Mouse (Mus musculus) MEL (cell line): ENCODE measurements around the gene Gm49711. TPM values are rescaled to one million over a fixed set of nuclear protein-coding genes. Genes with fewer than 3 reads are reported as not detected.
A peak's percentile ranks its signal among the peaks of the same experiment; 100 is the strongest.

Experiments
- DNase-seq: peaks from one replicate; pipeline ENCODE4 v3.0.0; 2011; ENCODE audit warnings: low read depth, low spot score
- H3K27ac ChIP-seq: 2 replicates; pipeline ENCODE4 v1.5.1; 2012; ENCODE audit warnings: low read depth, mild to moderate bottlenecking, control low read depth, low read length, moderate library complexity; ENCODE audit not compliant: control insufficient read depth
- H3K27me3 ChIP-seq, 2 experiments: fragments of 150-350 bp in 1 of 2; sonication (generic) in 1 of 2; 2 replicates each; pipeline ENCODE4 v1.6.1; 2012; ENCODE audit warnings: low read length in 2 of 2, mild to moderate bottlenecking in 2 of 2, improper control_type of control experiment in 1 of 2, moderate library complexity in 1 of 2; ENCODE audit not compliant: insufficient read depth in 2 of 2, control insufficient read depth in 1 of 2
- H3K36me3 ChIP-seq, 2 experiments: 2 replicates each; pipeline ENCODE4 v1.6.1; 2012 to 2014; ENCODE audit warnings: low read length in 2 of 2, improper control_type of control experiment in 1 of 2, inconsistent platforms in 1 of 2, mild to moderate bottlenecking in 1 of 2; ENCODE audit not compliant: insufficient read depth in 2 of 2, control insufficient read depth in 1 of 2
- H3K4me1 ChIP-seq, 2 experiments: fragments of 150-350 bp in 1 of 2; sonication (generic) in 1 of 2; 2 replicates each; pipeline ENCODE4 v1.6.1; 2012; ENCODE audit warnings: low read length in 2 of 2, improper control_type of control experiment in 1 of 2, mild to moderate bottlenecking in 1 of 2; ENCODE audit not compliant: insufficient read depth in 2 of 2, control insufficient read depth in 1 of 2
- H3K4me3 ChIP-seq, 2 experiments: fragments of 150-350 bp in 1 of 2; sonication (generic) in 1 of 2; 2 replicates each; pipeline ENCODE4 v1.5.1; 2012; ENCODE audit warnings: low read depth in 2 of 2, low read length in 2 of 2, mild to moderate bottlenecking in 2 of 2, moderate library complexity in 2 of 2, control low read depth in 1 of 2, improper control_type of control experiment in 1 of 2; ENCODE audit not compliant: control insufficient read depth in 1 of 2, insufficient read depth in 1 of 2
- H3K79me2 ChIP-seq: 2 replicates; pipeline ENCODE4 v1.6.1; 2012; ENCODE audit warnings: mild to moderate bottlenecking, low read length, moderate library complexity; ENCODE audit not compliant: control insufficient read depth, poor library complexity, insufficient read depth
- H3K9ac ChIP-seq: 2 replicates; pipeline ENCODE4 v1.6.1; 2012; ENCODE audit warnings: low read depth, mild to moderate bottlenecking, control low read depth, low read length, moderate library complexity; ENCODE audit not compliant: control insufficient read depth, poor library complexity, severe bottlenecking
- H3K9me3 ChIP-seq: fragments of 150-350 bp; sonication (generic); replicated peaks from 2 replicates; pipeline ENCODE4 v1.6.1; 2012; ENCODE audit warnings: mild to moderate bottlenecking, low read length, improper control_type of control experiment, moderate library complexity; ENCODE audit not compliant: insufficient read depth
- E2F4 ChIP-seq: IDR thresholded peaks from 2 replicates; pipeline ENCODE4 v1.6.1; 2011; ENCODE audit warnings: low read depth, low read length, improper control_type of control experiment, borderline replicate concordance
- EP300 ChIP-seq, 2 experiments: IDR thresholded peaks; 2 replicates each; pipeline ENCODE4 v1.6.1; 2011; ENCODE audit warnings: improper control_type of control experiment in 2 of 2, low read length in 2 of 2, low read depth in 1 of 2, mild to moderate bottlenecking in 1 of 2
- ETS1 ChIP-seq: IDR thresholded peaks from 2 replicates; pipeline ENCODE4 v1.6.1; 2012; ENCODE audit warnings: low read depth, mild to moderate bottlenecking, inconsistent platforms, low read length, improper control_type of control experiment, moderate library complexity
- GATA1 ChIP-seq: IDR thresholded peaks from 2 replicates; pipeline ENCODE4 v1.6.1; 2011; ENCODE audit warnings: low read depth, low read length, improper control_type of control experiment
- HCFC1 ChIP-seq: IDR thresholded peaks from 2 replicates; pipeline ENCODE4 v1.6.1; 2012; ENCODE audit warnings: low read depth, mild to moderate bottlenecking, inconsistent platforms, low read length, improper control_type of control experiment, moderate library complexity
- KAT2A ChIP-seq: conservative IDR thresholded peaks from 2 replicates; pipeline ENCODE4 v1.6.1; 2012; ENCODE audit warnings: low read depth, low read length, improper control_type of control experiment, inconsistent platforms
- MAFK ChIP-seq: IDR thresholded peaks from 2 replicates; pipeline ENCODE4 v1.6.1; 2011; ENCODE audit warnings: low read depth, mild to moderate bottlenecking, low read length, improper control_type of control experiment, borderline replicate concordance
- MAZ ChIP-seq: IDR thresholded peaks from 2 replicates; pipeline ENCODE4 v1.6.1; 2012; ENCODE audit warnings: low read depth, mild to moderate bottlenecking, inconsistent platforms, low read length, improper control_type of control experiment
- MEF2A ChIP-seq: IDR thresholded peaks from 2 replicates; pipeline ENCODE4 v1.6.1; 2014; ENCODE audit warnings: low read depth, mild to moderate bottlenecking, inconsistent platforms, low read length, improper control_type of control experiment; ENCODE audit not compliant: poor library complexity, insufficient replicate concordance, severe bottlenecking; ENCODE audit errors: extremely low read depth
- MXI1 ChIP-seq: IDR thresholded peaks from 2 replicates; pipeline ENCODE4 v1.6.1; 2011; ENCODE audit warnings: mild to moderate bottlenecking, low read depth, low read length, improper control_type of control experiment
- MYB ChIP-seq: IDR thresholded peaks from 2 replicates; pipeline ENCODE4 v1.6.1; 2011; ENCODE audit warnings: mild to moderate bottlenecking, low read depth, low read length, improper control_type of control experiment
- MYC ChIP-seq: IDR thresholded peaks from 2 replicates; pipeline ENCODE4 v1.6.1; 2011; ENCODE audit warnings: low read depth, mild to moderate bottlenecking, low read length, improper control_type of control experiment, moderate library complexity
- NRF1 ChIP-seq: IDR thresholded peaks from 2 replicates; pipeline ENCODE4 v1.6.1; 2014; ENCODE audit warnings: low read depth, mild to moderate bottlenecking, inconsistent platforms, low read length, improper control_type of control experiment, moderate library complexity; ENCODE audit not compliant: poor library complexity, insufficient read depth, severe bottlenecking
- RCOR1 ChIP-seq: IDR thresholded peaks from 2 replicates; pipeline ENCODE4 v1.6.1; 2012; ENCODE audit warnings: low read depth, mild to moderate bottlenecking, inconsistent platforms, low read length, improper control_type of control experiment
- SIN3A ChIP-seq: IDR thresholded peaks from 2 replicates; pipeline ENCODE4 v1.6.1; 2012; ENCODE audit warnings: low read length, improper control_type of control experiment, inconsistent platforms
- SMC3 ChIP-seq: IDR thresholded peaks from 2 replicates; pipeline ENCODE4 v1.6.1; 2011; ENCODE audit warnings: low read depth, low read length, improper control_type of control experiment
- TBP ChIP-seq: IDR thresholded peaks from 2 replicates; pipeline ENCODE4 v1.8.0; 2011; ENCODE audit warnings: low read depth, low read length, improper control_type of control experiment
- TCF12 ChIP-seq: IDR thresholded peaks from 2 replicates; pipeline ENCODE4 v1.6.1; 2014; ENCODE audit warnings: low read depth, mild to moderate bottlenecking, inconsistent platforms, low read length, improper control_type of control experiment, moderate library complexity
- UBTF ChIP-seq: IDR thresholded peaks from 2 replicates; pipeline ENCODE4 v1.6.1; 2012; ENCODE audit warnings: low read depth, mild to moderate bottlenecking, inconsistent platforms, low read length, improper control_type of control experiment, moderate library complexity, borderline replicate concordance; ENCODE audit not compliant: insufficient read depth
- USF1 ChIP-seq: IDR thresholded peaks from 2 replicates; pipeline ENCODE4 v1.6.1; 2014; ENCODE audit warnings: low read depth, mild to moderate bottlenecking, inconsistent platforms, low read length, improper control_type of control experiment, moderate library complexity
- ZKSCAN1 ChIP-seq: IDR thresholded peaks from 2 replicates; pipeline ENCODE4 v1.6.1; 2012; ENCODE audit warnings: low read depth, mild to moderate bottlenecking, inconsistent platforms, low read length, improper control_type of control experiment, moderate library complexity
- ZMIZ1 ChIP-seq: IDR thresholded peaks from 2 replicates; pipeline ENCODE4 v1.6.1; 2012; ENCODE audit warnings: low read depth, mild to moderate bottlenecking, inconsistent platforms, low read length, improper control_type of control experiment, moderate library complexity
- polyA plus RNA-seq, 2 experiments: library from polyadenylated mRNA; stranded (reverse) in 1 of 2; unstranded in 1 of 2; fragments of >175 nt in 1 of 2; fragments of >200 nt in 1 of 2; gene quantifications; 2 replicates each; pipeline versions ENCODE4 v1.2.1 to v1.2.4; 2012; ENCODE audit warnings: low replicate concordance in 2 of 2, low read depth in 1 of 2; ENCODE audit not compliant: insufficient read length in 2 of 2, insufficient read depth in 1 of 2, missing spikeins in 1 of 2
- total RNA-seq: library from RNA; depleted of rRNA; stranded (reverse); fragments of 300-350 nt; gene quantifications from 2 replicates; pipeline ENCODE4 v1.2.3, GENCODE M21; 2012

Gene Gm49711
- total and polyA plus RNA-seq, 3 experiments = not detected

DNA sequence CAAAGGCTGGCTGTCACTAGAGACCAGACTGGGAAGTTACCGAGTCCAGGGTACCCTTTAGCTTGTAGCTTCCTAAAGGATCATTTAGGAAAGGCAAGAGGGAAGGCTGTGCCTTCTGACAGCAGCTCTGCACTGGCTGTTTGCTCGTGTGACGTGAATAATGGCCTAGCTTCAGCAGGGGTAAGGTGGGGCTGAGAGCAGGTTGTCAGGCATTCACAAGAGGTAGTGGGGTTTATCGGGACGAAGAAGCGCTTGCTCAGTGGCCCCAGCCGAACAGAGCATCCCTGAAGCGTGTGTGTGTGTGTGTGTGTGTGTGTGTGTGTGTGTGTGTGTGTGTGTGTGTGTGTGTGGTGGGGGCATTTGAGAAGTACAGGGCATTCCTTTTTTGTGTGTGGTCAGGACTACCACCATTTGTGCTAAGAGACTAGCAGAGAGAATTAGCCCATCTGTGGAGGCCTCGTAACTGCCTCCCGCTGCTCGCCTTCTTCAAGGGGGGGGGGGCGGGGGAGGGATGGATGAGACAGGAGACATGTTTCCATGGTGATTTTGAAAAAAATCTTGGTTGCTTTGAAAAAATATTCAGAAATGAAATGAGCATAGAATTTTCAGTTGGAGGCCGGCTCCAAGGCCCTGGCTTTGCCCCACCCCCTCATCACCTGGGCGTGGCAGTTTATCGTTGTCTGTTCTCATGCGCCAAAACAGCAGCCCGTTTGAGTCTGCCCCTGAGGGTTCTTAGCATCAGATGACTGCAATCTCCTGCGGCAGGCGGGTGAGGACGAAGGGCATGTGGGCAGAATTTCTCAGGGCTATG is 57.7 kb downstream of the Gm49711 start:
- no peaks in the 10 kb centered on the region for H3K27me3 ChIP-seq
- no peaks in the 10 kb centered on the region for H3K9me3 ChIP-seq
- no peaks in the 10 kb centered on the region for H3K79me2 ChIP-seq
- H3K4me1 ChIP-seq = peaks cover 0 to 6% of the 10 kb centered on the region in 2 experiments; a peak in 2 of 4 replicates
- peak overlapping the region; percentile 13; the same call in 1 of the 2 replicates for H3K9ac ChIP-seq
- 0 out of 2 replicates have a peak, but pooled peaks have one; percentile 13 for TF ChIP-seq TCF12
- 0 out of 2 replicates have a peak, but pooled peaks have one; percentile 41 for TF ChIP-seq MXI1
- no peak for TF ChIP-seq MAZ
- no peak for TF ChIP-seq UBTF
- TF ChIP-seq HCFC1 = peak; percentile 39; the same call in 1 of the 2 replicates
- peak; percentile 14; the same call in 1 of the 2 replicates for TF ChIP-seq USF1
- TF ChIP-seq MAFK = no peak
- no peak for TF ChIP-seq SMC3
- no peak for TF ChIP-seq MYB
- 0 out of 2 replicates have a peak, but pooled peaks have one; percentile 18 for TF ChIP-seq ETS1
- TF ChIP-seq SIN3A = peak; percentile 42; the same call in 1 of the 2 replicates
- TF ChIP-seq KAT2A = no peak
- no peak overlapping the region for H3K27ac ChIP-seq
- peaks cover 0 to 3% of the 10 kb centered on the region in 2 experiments; a peak in 2 of 4 replicates for H3K36me3 ChIP-seq
- H3K4me3 ChIP-seq = peak overlapping the region; percentile 32 to 49; a peak in 3 of 4 replicates
- peak; percentile 72 for DNase-seq

- H3K36me3 ChIP-seq = peaks cover 0 to 3% of the 10 kb centered on the region in 2 experiments; a peak in 1 of 4 replicates
- no peak for DNase-seq
- peaks cover 0 to 6% of the 10 kb centered on the region in 2 experiments; a peak in 2 of 4 replicates for H3K4me1 ChIP-seq
- H3K27me3 ChIP-seq = no peaks in the 10 kb centered on the region
- no peaks in the 10 kb centered on the region for H3K9me3 ChIP-seq
- H3K4me3 ChIP-seq = no peak overlapping the region
- no peak for TF ChIP-seq MYB
- no peak for TF ChIP-seq HCFC1
- no peak for TF ChIP-seq SIN3A
- no peak for TF ChIP-seq ZKSCAN1
- no peak for TF ChIP-seq TBP
- no peak for TF ChIP-seq UBTF
- no peak for TF ChIP-seq SMC3
- TF ChIP-seq ZMIZ1 = no peak
- no peak for TF ChIP-seq MEF2A
- no peak for TF ChIP-seq MYC
- TF ChIP-seq MAFK = no peak
- no peak for TF ChIP-seq E2F4
- no peak for TF ChIP-seq KAT2A
- no peak for TF ChIP-seq RCOR1
- TF ChIP-seq EP300 (IDR thresholded peaks at IDR 0.05; ENCODE audit: low read depth in 1 of 2, low read length in 2 of 2) = no peak
- TF ChIP-seq NRF1 = no peak
- no peak for TF ChIP-seq GATA1
- H3K79me2 ChIP-seq = no peaks in the 10 kb centered on the region
- no peak overlapping the region for H3K9ac ChIP-seq
- no peak overlapping the region for H3K27ac ChIP-seq
These were observed 59.5 kb downstream of the Gm49711 start for GRCm38 (mm10) chr16:92117337-92118209.
